Mouse (Mus musculus): Measurements from ENCODE around the gene Spag17. TPM values are rescaled to one million over a fixed set of nuclear protein-coding genes. Genes with fewer than 3 reads are reported as not detected.
A peak's percentile ranks its signal among the peaks of the same experiment; 100 is the strongest.

Gene Spag17
- total RNA-seq, 2 experiments from 2014 or later: 0.13 to 0.17 TPM

DNA sequence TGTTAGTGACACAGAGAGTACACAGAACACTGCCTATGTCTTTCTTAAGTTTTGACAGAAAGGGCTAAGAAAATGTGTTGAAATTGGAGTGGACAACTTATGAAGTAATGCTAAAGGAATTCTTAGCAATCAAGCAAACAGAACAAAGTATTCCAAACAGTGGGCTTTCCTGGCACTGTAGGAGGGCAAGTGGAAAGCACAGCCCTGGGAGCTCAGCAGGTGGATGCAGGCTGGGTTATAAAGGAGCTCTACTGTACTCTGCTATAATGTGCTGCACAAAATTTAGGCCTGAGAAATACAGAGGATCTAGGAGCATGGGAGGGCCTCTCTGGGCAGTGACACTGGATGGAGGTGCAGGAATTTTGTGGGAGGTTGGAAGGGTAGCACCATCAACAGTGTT is 71.3 kb downstream of the Spag17 start:
- no peak for DNase-seq (ENCODE audit: low spot score in 2 of 2)
- intact Hi-C loops (cut with DNase I): no loop called here

DNA sequence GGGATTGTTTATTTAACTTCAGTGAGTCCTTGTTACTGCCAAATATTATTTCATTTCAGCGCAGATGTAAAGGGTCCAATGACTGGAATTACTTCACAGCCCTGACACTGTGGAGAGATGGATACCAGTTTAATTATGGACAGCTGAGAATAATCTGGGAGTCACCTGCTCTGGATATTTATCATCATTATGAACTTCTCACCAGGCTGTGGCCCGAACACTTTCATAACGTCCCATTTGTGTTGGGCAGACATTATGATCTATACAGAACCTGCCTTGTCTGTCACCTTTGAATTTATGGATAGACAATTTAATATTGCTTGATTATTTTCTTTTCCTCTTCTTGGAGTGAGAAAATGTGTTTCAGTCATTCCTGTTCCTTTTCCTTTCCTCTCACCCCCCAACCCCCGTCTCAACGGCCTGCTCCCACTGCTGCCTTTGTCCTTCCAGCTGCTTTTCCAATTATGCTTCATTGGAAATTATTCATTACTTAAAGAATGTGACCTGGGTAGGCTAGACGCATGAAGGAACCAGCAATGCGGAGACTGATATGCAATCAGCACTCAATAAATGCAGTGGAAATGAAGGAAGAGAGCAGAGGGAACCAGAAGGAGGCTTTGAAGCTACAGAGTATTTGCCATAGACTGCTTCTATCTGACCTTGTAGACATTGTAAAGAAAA is 74.7 kb downstream of the Spag17 start:
- intact Hi-C loops (cut with DNase I): no loop called here

DNA sequence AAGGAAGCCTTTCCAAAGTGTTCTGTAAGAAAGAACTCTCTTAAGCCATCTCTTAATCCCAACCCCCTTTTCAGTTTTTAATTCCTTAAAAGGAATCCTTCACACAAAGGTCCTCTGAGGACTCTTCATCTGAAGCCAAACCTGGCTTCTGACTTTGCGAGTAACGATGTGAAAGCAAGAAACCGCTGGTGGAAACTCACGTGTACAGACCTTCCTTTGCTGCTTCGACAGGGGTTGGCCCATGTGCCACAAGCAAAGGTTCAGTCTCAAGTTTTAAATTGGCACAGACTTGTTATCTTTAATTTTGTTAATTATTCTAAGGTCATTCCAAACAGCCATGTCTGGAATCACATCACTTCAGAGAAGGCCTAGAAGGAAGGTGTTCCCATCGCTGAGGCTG is 79.1 kb downstream of the Spag17 start:
- no peak for DNase-seq (ENCODE audit: low spot score in 2 of 2)
- intact Hi-C loops (cut with DNase I): no loop called here

More for the DNA sequence above, 74.7 kb downstream of the Spag17 start:
- no peak for DNase-seq (ENCODE audit: low spot score in 2 of 2)

GRCm38 (mm10) chr3:99965863-99966262 is 80.7 kb downstream of the Spag17 start:
- intact Hi-C loops (cut with DNase I): no loop called here

DNA sequence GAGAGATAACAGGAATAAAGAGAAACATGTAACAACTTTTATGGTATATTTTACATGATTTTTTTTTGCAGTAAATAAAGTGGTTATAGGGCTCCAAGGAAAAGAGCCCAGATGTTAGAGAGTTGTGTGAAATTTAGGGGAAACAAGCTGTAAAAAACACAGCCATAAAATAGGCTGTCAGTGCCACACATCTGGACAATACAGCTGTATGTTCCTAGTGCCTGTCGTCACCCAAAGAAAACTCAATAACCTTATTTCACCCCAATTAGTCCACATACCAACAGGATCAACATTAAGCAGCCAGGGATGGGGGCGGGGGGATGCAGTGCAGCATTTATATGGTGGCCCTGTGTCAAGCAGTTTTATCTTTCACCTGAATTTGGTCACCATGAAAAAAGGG is 81.1 kb downstream of the Spag17 start:
- DNase-seq (ENCODE audit: low spot score in 2 of 2): no peak
- intact Hi-C loops (cut with DNase I): no loop called here

More at GRCm38 (mm10) chr3:99965863-99966262, 80.7 kb downstream of the Spag17 start:
- DNase-seq (ENCODE audit: low spot score in 2 of 2): no peak

DNA sequence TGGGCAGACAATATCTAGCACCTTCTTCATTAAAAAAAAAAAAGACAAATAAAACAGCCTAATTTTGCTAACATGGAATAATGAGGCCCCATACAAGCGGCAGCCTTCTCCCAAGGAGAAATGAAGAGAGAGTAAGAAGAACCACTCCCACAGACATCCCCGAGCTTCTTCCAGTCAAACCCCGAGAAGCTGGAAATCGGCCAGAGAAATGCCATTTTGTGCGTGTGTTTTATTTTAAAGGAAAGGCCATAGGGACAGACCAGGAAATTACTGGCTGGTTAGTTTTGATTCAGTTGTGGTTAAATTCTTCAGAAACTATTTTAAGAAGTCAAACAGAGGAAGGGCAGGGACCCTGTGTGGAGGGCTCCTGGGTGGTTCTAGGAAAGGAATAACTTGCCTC is 85.6 kb downstream of the Spag17 start:
- intact Hi-C loops (cut with DNase I): no loop called here
- DNase-seq (ENCODE audit: low spot score in 2 of 2): no peak

DNA sequence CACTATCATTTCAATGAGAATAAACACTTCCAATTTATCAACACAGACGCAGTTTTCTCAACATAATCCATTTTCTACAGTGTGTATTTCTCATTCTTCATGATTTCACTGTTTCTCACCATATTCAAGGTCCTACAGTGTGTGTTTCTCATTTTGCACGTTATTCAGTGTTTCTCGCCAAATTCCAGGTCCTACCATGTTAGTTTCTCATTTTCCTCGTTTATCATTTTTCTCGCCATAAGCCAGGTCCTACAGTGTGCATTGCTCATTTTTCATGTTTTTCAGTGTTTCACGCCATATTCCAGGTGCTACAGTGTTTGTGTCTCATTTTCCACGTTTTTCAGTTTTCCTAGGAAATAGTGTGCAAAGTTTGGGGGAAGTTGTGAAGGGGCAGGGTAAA is 95.8 kb downstream of the Spag17 start:
- intact Hi-C loops (cut with DNase I): no loop called here
- no peak for DNase-seq (ENCODE audit: low spot score in 2 of 2)

DNA sequence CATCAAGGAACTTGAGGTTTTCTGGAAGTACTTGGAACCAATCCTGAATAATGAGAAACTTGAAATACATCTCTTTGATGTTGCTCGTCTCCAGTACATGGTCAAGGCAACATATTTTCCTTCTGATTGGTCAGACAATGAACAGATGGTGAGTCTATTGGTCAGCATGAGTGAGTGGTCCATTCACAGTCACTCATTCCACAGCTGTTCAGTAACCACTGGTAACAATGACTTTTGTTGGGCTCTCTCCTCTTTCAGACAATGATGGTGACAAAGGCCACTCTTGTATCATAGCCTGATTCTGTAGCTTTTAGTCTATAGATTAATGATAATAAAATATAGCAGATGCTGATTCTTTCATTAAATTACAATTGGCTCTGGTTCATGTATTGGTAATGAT is 119.5 kb downstream of the Spag17 start:
- intact Hi-C loops (cut with DNase I): no loop called here
- DNase-seq (ENCODE audit: low spot score in 2 of 2): no peak

GRCm38 (mm10) chr3:100009807-100010206 is 124.6 kb downstream of the Spag17 start:
- intact Hi-C loops (cut with DNase I): no loop called here
- DNase-seq (ENCODE audit: low spot score in 2 of 2): no peak

DNA sequence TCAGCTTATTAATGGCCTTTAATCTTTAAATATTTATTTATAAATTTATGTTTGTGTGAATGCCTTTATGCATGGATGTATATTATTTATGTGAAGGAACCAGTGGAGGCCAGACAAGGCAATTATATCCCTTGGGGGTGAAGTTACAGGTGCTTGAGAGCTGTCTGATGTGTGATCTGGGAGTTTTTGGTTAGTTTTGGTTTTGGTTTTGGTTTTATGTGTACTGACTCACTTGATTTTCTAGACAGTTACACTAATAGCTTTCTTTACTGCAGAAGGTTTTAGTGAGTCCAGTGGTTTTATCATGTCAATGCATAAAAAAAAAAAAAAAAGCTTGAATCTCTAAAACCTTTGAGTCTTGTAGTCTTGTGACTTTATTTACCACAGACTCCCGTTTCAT is 128.9 kb downstream of the Spag17 start:
- DNase-seq (ENCODE audit: low spot score in 2 of 2): no peak
- intact Hi-C loops (cut with DNase I): no loop called here

DNA sequence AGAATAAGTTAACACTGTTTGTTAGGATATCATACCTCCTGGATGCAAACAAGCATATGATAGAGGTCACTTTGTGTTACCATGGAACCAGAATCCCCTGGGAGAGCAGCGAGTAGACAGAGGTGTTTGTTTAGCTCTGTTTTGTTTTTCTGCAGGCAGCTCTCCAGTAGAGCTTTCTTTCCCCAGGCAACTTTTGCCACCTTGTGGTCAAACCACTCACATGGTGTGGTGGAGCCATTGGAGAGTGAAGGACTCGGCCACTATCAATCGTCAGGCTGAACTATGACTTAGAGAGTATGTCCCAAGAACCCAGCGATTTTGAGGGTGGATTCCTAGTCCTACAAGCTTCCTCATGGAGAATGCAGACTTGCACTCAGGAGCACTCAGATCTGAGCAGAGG is 146.1 kb downstream of the Spag17 start:
- intact Hi-C loops (cut with DNase I): no loop called here

GRCm38 (mm10) chr3:100032969-100033368 is 147.8 kb downstream of the Spag17 start:
- intact Hi-C loops (cut with DNase I): no loop called here
- DNase-seq (ENCODE audit: low spot score in 2 of 2): peak; percentile 6 to 23

More for the DNA sequence above, 146.1 kb downstream of the Spag17 start:
- no peak for DNase-seq (ENCODE audit: low spot score in 2 of 2)

DNA sequence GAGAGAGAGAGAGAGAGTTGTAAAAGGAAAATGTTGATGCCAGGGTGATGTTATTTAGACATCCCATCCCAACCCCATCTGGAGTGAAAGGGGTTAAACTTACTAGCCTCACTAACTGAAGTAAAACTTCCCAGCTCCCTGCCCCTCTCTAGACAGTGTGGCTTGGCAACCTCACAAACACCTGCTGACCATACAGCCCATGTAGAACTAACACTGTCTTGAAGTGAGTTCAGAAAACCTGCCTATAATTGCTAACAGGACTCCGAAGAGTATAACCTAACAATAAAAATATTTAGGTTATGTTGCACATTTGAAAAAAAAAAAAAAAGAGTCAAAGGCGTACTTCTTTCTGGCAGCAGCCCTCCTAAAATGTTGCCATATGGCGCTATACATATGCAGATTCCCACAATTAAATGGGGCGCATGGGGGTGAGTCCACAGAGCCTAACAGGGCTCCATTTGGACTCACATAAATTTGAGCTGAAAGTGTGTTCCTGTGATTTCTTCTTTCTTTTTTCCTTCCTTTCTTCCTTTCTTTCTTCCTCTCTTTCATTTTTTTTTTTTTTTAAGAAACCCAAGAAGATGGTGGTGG is 149.3 kb downstream of the Spag17 start:
- intact Hi-C loops (cut with DNase I): no loop called here
- no peak for DNase-seq (ENCODE audit: low spot score in 2 of 2)

- no peak for DNase-seq (ENCODE audit: low spot score in 2 of 2)
- intact Hi-C loops (cut with DNase I): no loop called here
Observed at GRCm38 (mm10) chr3:100035097-100035496, 149.9 kb downstream of the Spag17 start.

DNA sequence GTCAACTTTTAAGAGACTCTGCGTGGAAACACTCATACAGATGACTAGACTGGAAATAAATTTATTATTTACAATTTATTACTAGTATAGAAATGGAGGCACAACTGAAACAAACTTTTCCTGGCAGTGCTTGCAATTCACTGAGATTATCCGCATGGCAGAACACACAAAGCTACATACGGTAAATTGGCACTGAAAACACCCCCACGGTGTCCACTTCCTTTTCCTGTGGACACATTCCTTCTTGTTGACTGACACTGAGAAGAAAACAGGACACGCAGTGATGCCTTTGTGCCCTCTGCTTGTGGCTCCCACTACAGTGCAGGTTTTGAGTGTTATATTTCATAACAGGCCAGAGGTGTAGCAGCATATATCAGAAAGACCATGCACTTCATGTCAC is 151.6 kb downstream of the Spag17 start:
- no peak for DNase-seq (ENCODE audit: low spot score in 2 of 2)
- intact Hi-C loops (cut with DNase I): no loop called here

- intact Hi-C loops (cut with DNase I): no loop called here
- DNase-seq (ENCODE audit: low spot score in 2 of 2): no peak
Observed at GRCm38 (mm10) chr3:100074406-100074805, 189.2 kb downstream of the Spag17 start.

- no peak for DNase-seq (ENCODE audit: low spot score in 2 of 2)
- intact Hi-C loops (cut with DNase I): no loop called here
Observed at GRCm38 (mm10) chr3:100102386-100103092, 217.3 kb downstream of the Spag17 start.

DNA sequence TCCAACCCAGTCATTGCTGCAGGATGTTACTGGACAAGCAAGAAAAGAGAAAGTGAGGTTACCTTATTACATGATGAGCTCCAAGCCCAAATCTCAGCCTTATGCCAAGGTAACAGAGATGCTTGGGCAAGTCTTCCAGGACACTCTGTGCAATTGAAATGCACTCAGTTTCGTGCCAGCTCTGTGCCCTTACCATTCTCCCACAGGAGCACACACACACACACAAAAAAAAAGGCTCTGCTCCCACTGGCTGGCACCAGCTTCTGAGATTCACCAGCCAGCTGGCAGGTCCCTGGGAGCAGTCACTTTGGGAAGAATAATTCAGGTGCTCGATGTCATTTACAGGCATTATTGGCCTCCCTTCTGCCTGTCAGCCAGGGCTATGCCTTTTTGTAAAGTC is 221.5 kb downstream of the Spag17 start:
- intact Hi-C loops (cut with DNase I): no loop called here
- no peak for DNase-seq (ENCODE audit: low spot score in 2 of 2)

DNA sequence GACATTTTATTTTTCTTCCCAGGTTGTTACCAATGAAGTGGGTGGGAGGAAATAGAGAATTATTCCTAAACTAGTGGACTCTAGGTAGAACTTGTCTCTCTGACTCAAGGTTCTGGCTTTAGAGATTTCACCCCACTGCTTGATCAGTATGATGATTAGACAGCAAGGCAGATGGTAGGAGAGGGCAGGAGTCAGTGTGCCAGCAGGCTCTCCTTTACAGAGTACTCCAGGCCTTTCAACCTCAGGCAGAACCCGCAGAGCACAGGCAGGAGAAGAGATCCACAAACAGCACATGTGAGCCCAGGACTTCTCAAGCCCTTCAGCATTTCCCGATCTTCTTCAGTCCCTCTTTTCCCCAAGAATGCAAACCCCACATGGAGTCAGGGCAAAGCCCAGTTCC is 233.5 kb downstream of the Spag17 start:
- intact Hi-C loops (cut with DNase I): no loop called here
- DNase-seq (ENCODE audit: low spot score in 2 of 2): no peak

- DNase-seq (ENCODE audit: low spot score in 2 of 2): no peak
- intact Hi-C loops (cut with DNase I): no loop called here
Observed at GRCm38 (mm10) chr3:100121961-100122360, 236.8 kb downstream of the Spag17 start.

DNA sequence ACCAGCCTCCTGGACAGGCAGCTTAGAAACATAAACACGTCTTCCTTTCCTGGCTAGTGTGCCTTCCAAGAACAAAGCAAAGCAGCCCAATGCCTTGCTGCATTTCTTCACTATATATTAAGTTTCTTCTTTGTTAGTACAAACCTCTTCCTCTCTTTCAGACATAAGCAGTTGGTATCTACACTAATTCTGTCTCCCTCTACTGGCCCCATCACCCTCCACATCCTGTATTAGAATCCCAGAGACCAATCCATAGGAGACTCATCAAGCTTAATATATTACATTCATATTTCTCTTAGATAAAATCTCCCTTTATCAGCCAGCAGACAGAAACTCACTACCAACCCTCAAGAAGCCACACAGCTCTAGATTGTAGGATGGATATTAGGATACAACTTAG is 237.2 kb downstream of the Spag17 start:
- intact Hi-C loops (cut with DNase I): no loop called here
- no peak for DNase-seq (ENCODE audit: low spot score in 2 of 2)
